Mouse (Mus musculus) megakaryocyte, embryonic 14.5 days (primary cell): ENCODE data around the gene Plce1. TPM values are rescaled to one million over a fixed set of nuclear protein-coding genes. Genes with fewer than 3 reads are reported as not detected.

ENCODE experiments used
- H3K27me3 ChIP-seq: replicated peaks from 2 replicates; pipeline ENCODE3; 2012; ENCODE audit warnings: inconsistent platforms
- H3K36me3 ChIP-seq: replicated peaks from 2 replicates; pipeline ENCODE3; 2012; ENCODE audit warnings: low read length, inconsistent platforms, mixed read lengths
- H3K4me1 ChIP-seq: 2 replicates; pipeline ENCODE4 v1.6.1; 2012; ENCODE audit warnings: inconsistent platforms
- H3K4me3 ChIP-seq: replicated peaks from 2 replicates; pipeline ENCODE3; 2012; ENCODE audit warnings: moderate library complexity, mild to moderate bottlenecking, inconsistent platforms
- H3K9me3 ChIP-seq: 2 replicates; pipeline ENCODE4 v1.6.1; 2012; ENCODE audit warnings: inconsistent platforms
- FLI1 ChIP-seq: IDR thresholded peaks from 2 replicates; pipeline ENCODE4 v1.6.1; 2012; ENCODE audit warnings: low read length, inconsistent platforms, mixed read lengths
- GATA1 ChIP-seq: IDR thresholded peaks from 3 replicates; pipeline ENCODE4 v1.6.1; 2012; ENCODE audit warnings: mixed read lengths, low read length, inconsistent platforms, borderline replicate concordance
- polyA plus RNA-seq: library from polyadenylated mRNA; stranded (reverse); fragments of >175 nt; gene quantifications from 2 replicates; pipeline ENCODE4 v1.2.3, GENCODE M21; 2012; ENCODE audit warnings: low replicate concordance; ENCODE audit not compliant: insufficient read depth

Plce1 gene
- polyA plus RNA-seq, 1 experiment, result 0.01 TPM

- TF ChIP-seq GATA1 (no peak), FLI1 (no peak)
- Histone ChIP-seq H3K9me3 (no peaks in the 10 kb centered on the region), H3K4me3 (no peak overlapping the region), H3K4me1 (no peaks in the 10 kb centered on the region), H3K36me3 (no peaks in the 10 kb centered on the region), H3K27me3 (no peaks in the 10 kb centered on the region)
Observed at GRCm38 (mm10) chr19:38567331-38567730, 86.4 kb downstream of the Plce1 start.

GRCm38 (mm10) chr19:38578554-38579146, 97.7 kb downstream of the Plce1 start:
- Histone ChIP-seq H3K4me1 (no peaks in the 10 kb centered on the region), H3K4me3 (no peak overlapping the region)
- TF ChIP-seq FLI1 (no peak), GATA1 (no peak)

GRCm38 (mm10) chr19:38582861-38583260, 102.0 kb downstream of the Plce1 start:
- Histone ChIP-seq H3K36me3 (no peaks in the 10 kb centered on the region), H3K27me3 (no peaks in the 10 kb centered on the region), H3K4me3 (no peak overlapping the region), H3K4me1 (no peaks in the 10 kb centered on the region), H3K9me3 (no peaks in the 10 kb centered on the region)
- TF ChIP-seq GATA1 (no peak), FLI1 (no peak)

More at GRCm38 (mm10) chr19:38578554-38579146, 97.7 kb downstream of the Plce1 start:
- Histone ChIP-seq H3K27me3 (no peaks in the 10 kb centered on the region), H3K36me3 (no peaks in the 10 kb centered on the region), H3K9me3 (no peaks in the 10 kb centered on the region)

- H3K9me3 ChIP-seq, result peaks cover 3% of the 10 kb centered on the region; the same call in 1 of the 2 replicates
- H3K4me1 ChIP-seq, result no peaks in the 10 kb centered on the region
- H3K4me3 ChIP-seq, result no peak overlapping the region
- no peaks in the 10 kb centered on the region for H3K36me3 ChIP-seq
- no peaks in the 10 kb centered on the region for H3K27me3 ChIP-seq
- TF ChIP-seq FLI1 (no peak), GATA1 (no peak)
Observed at GRCm38 (mm10) chr19:38587559-38587958, 106.7 kb downstream of the Plce1 start.

- no peak overlapping the region for H3K4me3 ChIP-seq
- H3K36me3 ChIP-seq, result no peaks in the 10 kb centered on the region
- H3K27me3 ChIP-seq, result no peaks in the 10 kb centered on the region
- H3K9me3 ChIP-seq, result peaks cover 3% of the 10 kb centered on the region; the same call in 1 of the 2 replicates
- H3K4me1 ChIP-seq, result no peaks in the 10 kb centered on the region
- no peak for TF ChIP-seq GATA1
- TF ChIP-seq FLI1, result no peak
Observed at GRCm38 (mm10) chr19:38589466-38589865, 108.6 kb downstream of the Plce1 start.

- TF ChIP-seq FLI1 (no peak), GATA1 (no peak)
- peaks cover 3% of the 10 kb centered on the region; the same call in 1 of the 2 replicates for H3K9me3 ChIP-seq
- H3K4me1 ChIP-seq, result no peaks in the 10 kb centered on the region
- H3K4me3 ChIP-seq, result no peak overlapping the region
- H3K27me3 ChIP-seq, result no peaks in the 10 kb centered on the region
- H3K36me3 ChIP-seq, result no peaks in the 10 kb centered on the region
Observed at GRCm38 (mm10) chr19:38589941-38590340, 109.0 kb downstream of the Plce1 start.

GRCm38 (mm10) chr19:38592566-38593224, 111.8 kb downstream of the Plce1 start:
- no peak overlapping the region for H3K4me3 ChIP-seq
- peaks cover 3% of the 10 kb centered on the region; the same call in 1 of the 2 replicates for H3K9me3 ChIP-seq
- H3K27me3 ChIP-seq, result no peaks in the 10 kb centered on the region
- no peaks in the 10 kb centered on the region for H3K36me3 ChIP-seq
- TF ChIP-seq GATA1 (no peak), FLI1 (no peak)
- no peaks in the 10 kb centered on the region for H3K4me1 ChIP-seq

GRCm38 (mm10) chr19:38593225-38593897, 112.5 kb downstream of the Plce1 start:
- Histone ChIP-seq H3K36me3 (no peaks in the 10 kb centered on the region), H3K9me3 (peaks cover 3% of the 10 kb centered on the region; the same call in 1 of the 2 replicates), H3K4me1 (no peaks in the 10 kb centered on the region), H3K4me3 (no peak overlapping the region), H3K27me3 (no peaks in the 10 kb centered on the region)
- TF ChIP-seq GATA1 (no peak), FLI1 (no peak)

GRCm38 (mm10) chr19:38596096-38596495, 115.2 kb downstream of the Plce1 start:
- H3K36me3 ChIP-seq, result no peaks in the 10 kb centered on the region
- no peaks in the 10 kb centered on the region for H3K27me3 ChIP-seq
- H3K4me3 ChIP-seq, result no peak overlapping the region
- no peaks in the 10 kb centered on the region for H3K4me1 ChIP-seq
- TF ChIP-seq GATA1 (no peak), FLI1 (no peak)
- H3K9me3 ChIP-seq, result peaks cover 4% of the 10 kb centered on the region; the same call in 1 of the 2 replicates

GRCm38 (mm10) chr19:38597392-38597791, 116.5 kb downstream of the Plce1 start:
- no peak for TF ChIP-seq GATA1
- TF ChIP-seq FLI1, result no peak
- Histone ChIP-seq H3K27me3 (no peaks in the 10 kb centered on the region), H3K4me1 (no peaks in the 10 kb centered on the region), H3K36me3 (no peaks in the 10 kb centered on the region), H3K9me3 (peaks cover 10% of the 10 kb centered on the region; the same call in 1 of the 2 replicates), H3K4me3 (no peak overlapping the region)
